Mouse (Mus musculus) 3134 (cell line): Measurements from ENCODE around the gene Spef2.
"Not testable (repeated sequence)": the region's sequence is repeated elsewhere in the genome, so short reads cannot be mapped to it uniquely, and the experiment has no call there.

ENCODE experiments used
- DNase-seq: peaks from one replicate; pipeline ENCODE4 v3.0.0-alpha.2; 2011; ENCODE audit warnings: low spot score; ENCODE audit not compliant: insufficient read length; ENCODE audit errors: extremely low read depth

Gene Spef2

DNA sequence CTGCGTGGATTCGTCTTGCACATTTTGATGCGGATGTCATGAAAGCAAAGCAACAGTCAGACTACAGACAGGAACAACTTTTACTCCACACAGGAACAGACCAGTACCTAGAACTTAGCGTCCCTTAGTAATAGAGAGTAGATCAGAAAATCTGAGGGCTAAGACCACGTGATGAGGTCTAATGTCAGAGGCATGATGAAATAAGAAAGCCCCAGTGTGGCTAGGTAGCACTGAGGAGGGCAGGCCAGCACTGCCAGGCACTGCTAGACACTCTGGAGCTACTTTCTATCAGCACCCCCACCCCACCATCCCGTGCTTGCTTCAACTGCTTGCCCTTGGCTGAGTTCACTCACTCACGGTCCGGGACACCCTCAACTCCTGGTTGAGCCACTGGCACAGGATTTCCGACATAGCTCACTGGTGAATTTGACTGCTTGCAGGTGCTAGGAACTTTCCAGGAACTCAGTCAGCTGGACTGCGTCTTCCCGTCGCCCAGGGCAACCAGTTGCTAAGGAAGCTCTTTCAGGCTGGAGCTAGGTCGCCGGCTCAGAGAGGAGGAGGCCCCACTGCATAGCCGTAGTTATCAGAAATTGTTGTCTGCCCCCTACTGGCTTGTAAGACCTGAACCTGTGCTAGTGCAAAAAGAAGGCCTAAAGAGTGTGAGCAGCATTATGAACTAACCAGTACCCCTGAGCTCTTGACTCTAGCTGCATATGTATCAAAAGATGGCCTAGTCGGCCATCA is at the start of gene Spef2:
TSS of gene Spef2 (minus strand) at position 510 of the 744 bp plus-strand sequence.
- DNase-seq = peak; percentile 21

DNA sequence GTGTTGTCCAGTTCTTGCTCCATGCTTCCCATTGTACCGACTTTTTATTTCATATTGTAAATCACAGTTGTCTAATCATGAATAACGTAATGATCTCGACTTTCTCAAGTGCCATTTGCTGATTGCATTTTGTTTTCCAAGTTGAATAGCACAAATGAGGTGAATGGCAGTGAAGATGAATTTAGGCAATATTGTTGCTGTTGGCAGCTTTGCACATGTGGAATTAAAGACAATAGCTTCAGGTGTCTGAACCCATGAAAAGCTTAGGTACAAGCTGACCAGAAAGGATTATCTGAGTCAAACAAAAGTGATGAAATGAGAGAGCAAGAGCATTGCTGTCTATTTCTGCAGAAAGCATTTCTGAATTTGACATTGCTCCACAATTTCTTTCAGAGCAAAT is 45.5 kb upstream of the Spef2 start:
- no peak for DNase-seq

DNA sequence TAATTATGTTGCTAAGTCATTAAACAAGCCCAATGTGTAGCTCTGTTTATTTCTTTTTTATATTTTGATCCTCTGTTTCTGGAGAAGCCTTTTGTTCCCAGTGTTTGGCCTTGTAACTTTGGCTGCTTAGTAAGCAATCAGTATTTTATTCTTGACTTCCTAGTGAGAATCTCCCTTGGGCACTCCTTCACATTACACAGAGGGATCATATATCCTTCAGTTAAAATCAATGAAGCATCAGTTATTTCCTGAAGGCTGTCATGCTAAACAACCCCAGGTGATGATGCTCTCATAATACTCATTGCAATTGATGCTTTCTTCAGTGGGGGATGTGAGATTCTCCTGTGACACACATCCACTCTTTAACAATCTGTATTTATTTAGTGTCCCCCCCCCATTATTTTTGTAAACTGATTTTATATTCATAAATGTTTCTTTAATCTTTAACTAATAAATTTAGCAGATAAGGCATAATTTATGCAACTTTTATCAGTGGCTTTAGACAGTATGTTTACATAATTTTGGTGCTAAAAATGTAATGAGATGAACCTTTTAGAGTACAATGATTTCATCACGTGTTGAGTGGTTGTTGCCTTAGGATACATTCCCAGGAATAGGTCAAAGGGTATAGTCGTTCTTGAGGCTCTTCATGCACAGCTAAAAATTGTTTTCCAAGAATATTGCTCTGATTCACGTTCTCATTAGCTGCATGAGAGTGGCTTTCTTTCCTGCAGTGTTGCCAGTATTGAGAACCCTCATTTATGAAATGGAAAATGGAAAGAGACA is 39.8 kb upstream of the Spef2 start:
- DNase-seq = no peak

DNA sequence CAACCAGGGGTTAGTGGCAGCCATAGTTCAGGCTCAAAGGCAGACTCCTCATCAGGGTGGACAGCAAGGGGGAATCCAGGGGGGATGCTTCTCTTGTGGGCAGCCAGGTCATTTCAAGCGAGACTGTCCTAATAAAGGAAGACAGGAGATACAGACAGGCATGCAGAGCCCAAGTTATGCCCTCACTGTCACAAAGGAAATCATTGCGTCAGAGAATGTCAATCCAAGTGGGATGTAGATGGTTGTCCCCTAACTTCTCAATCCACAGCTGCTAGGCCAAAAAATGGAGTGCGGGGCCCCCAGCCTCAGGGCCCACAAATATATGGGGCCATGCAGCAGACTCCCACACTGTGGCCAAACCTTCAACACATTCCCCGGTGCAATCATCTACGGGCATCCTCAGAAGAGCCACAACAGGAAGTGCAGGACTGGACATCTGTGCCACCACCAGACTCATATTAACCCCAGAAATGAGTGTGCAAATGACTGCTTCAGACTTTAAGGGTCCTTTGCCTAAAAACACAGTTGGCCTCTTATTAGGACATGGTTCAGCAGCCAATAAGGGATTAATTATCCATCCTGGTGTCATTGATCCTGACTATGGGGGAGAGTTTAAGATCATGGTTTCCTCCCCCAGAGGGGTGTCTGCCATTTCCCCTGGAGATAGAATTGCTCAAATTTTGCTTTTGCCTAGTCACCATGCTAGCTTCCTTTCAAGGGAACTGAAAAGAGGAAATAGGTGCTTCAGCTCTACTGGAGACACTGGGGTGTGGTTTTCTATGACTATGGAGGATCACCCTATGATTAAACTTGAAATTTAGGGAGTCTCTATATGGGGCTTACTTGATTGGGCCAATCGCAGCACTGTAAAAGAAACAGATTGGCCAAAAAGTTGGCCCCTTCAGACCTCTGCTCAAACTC is 25.8 kb upstream of the Spef2 start:
- not testable (repeated sequence) for DNase-seq

DNA sequence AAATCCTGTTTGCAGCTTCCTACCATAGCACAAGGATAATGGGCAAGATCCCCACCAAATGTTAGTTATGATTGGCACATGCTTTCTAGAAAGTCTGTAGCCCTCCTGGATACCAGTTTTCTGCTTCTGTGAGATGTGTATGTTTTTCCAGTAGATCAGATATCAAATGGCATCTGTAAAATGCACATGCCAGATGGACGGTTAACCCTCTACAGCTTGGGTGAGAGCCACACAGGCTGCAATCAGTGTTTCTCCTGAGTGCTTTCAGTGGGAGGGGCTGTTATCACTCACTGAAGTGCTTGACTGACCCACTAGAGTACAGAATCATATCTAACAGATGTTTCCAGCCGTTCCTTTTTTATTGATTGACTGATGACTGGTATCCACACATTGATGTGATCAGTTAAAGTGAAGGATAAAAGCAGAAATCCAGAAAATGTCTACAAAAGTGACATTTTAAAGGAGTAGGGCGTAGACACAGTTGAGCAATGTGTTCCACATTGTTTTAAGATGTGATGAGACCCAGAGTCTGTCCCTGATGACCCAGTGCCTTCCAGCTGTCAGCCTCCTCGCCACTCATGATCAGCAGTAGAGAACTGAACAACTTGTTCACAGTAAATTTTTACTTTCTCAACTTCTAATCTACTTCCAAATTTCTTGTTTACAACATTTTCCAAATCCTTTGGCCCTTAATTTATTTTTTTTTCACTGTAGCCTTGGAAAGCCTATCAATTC is 19.7 kb upstream of the Spef2 start:
- no peak for DNase-seq

DNA sequence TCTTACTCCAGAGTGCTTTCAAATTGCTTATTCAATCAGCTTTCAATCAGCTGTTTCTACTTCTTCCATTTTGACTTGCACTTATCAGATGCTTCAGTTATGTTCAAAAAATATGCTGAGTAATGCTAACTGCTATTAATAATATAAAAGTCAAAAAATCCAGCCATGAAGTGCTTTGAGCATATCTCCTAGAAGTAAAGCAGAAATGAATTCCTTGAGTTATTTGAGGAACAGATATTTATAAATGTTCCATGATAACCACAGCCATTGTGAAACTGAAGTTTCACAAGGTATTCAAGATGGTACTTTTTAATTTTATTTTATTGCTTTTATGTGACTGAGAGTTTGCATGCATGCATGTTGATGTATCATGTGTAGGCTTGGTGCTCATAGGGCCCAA is 18.4 kb upstream of the Spef2 start:
- DNase-seq = no peak

DNA sequence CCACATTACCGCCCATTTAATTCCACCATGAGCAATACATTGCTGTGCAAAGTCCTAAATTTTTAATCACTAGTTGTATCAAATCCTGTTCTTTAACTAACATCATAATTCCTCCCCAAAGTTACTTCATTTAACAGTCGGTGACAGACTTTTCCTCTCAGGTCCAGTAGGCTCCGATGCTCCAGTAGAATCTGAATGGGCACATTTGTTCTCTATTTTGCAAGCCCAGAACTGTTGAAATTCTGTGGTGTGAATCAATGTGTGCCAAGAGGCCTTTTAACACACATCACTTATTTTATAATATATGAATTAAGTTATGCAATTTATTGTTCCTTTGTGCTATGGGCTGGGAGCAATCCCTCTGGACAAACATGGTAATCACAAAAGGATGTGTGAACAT is 2.3 kb upstream of the Spef2 start:
- DNase-seq = no peak

DNA sequence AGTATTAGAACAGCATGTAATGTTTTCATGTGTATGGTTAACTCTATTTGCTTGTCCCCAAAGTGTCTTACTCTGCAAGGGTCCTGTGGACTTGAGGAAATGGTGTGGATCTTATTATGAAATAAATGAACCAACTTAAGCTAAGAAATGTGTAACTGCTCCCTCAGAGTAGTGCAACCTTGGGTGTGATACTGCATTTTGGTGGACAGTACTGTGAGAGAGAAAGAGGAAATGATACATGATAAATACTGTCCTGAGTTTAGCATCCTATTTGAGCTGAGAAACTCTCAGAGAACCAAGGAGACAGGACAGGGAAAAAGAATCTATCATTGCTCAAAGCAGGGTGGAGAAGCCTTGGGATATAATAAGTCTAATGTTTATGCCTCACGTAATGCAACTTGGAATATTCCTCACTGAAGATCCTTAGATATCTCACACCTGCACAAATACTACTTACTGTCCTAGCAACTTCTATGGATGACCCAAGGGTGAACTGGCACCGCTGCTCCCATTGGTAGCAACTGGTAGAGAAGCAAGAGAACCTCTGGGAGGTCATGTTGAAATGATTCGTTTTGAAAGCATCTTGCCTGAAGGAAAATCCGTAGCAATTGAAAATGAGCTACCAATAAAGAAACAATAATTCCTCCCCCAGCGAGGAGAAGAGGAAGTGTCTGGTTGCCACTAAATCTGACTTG is 1.1 kb downstream of the Spef2 start:
- no peak for DNase-seq

DNA sequence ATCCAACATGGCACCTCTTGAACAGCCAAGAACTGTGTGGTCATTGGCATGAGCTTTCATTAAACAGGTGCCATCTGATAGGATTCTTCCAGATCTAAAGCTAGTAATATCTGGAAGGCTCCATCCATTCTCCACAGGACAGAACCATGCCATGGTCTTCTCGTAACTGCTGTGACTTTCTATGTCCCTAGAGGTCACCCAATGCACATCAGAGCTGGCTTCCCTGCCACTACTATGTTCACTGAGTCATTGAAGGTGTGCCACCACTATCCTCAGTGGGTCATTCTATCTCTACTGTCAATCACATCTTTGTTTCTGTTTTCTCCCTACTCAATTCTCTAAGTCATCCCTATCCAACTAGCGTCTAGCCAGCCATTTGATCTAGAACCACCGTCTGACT is 6.5 kb downstream of the Spef2 start:
- DNase-seq = no peak

DNA sequence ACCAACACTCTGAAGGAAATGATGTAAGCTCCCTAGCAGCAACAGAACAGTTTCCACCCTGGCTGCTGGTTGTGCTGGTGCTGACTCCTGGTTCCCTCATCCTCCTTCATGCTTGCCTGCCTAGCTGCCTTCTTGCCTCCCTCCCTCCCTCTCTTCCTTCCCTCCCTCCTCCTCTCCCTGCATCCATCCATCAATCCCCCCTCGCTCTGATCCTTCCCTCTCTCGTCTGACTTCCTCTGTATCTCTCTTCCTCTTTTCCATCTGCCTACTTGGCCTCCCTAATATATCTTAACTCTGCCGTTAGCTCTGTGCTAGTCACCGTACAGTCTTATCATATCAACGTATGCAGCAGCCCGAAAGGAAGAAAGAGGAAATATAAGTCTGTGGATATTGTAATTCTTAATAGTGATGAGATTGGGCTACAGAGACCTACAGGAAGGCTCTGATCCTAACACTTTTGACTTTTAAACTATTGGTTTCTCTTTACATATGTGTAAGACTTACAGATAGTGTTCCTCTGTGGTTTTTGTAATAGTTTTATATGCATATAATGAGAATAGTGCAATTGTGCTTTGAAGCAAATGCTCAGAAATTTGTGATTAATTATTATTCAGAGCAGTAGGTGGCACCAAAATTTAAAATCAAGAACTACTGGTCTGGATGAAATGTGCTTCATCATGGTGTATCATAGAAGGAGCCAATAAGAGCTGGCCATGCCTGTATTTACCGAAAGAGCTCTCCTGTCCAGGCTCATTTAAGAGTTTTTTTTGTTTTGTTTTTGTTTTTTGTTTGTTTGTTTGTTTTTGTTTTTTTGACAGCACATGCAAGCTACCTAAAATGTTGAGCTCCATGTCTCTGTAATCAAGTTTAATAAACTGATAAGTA is 33.9 kb downstream of the Spef2 start:
- DNase-seq = no peak

DNA sequence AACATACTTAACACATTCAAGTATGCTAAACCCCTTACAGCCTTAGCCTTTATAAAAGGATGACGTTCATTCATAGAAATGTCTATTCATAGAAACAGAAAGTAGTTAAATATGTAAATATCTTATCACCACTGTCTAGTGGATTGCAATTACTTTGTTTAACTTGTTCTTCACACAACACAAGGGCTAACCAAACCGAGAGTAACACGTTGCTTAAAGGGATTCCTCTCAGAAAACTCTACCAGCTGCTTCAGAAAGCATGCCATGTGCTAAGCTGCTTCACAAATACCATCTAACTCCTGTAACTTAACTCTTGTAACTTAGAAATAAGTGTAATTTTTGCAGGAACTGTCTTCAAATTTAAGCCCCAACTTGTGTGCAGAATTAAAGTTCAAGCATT is 35.0 kb downstream of the Spef2 start:
- DNase-seq = no peak

DNA sequence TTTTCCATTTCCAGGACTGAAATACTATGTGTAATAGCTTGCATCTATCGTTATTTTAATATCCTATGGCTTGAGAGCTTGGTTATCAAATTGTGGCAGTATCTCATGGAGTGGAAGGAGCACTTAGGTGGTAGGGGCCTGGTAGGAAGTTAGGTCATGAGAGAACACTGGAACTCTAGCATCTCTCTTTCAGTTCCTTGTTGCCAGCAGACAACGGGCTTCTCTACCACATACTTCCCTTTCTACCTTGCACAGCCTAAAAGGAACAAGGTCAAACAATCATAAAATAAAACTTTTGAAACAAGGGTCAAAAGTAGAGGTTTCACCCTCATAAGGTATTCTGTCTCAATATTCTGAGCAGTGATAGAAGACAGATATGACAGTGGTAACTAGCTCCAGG is 38.3 kb downstream of the Spef2 start:
- no peak for DNase-seq

DNA sequence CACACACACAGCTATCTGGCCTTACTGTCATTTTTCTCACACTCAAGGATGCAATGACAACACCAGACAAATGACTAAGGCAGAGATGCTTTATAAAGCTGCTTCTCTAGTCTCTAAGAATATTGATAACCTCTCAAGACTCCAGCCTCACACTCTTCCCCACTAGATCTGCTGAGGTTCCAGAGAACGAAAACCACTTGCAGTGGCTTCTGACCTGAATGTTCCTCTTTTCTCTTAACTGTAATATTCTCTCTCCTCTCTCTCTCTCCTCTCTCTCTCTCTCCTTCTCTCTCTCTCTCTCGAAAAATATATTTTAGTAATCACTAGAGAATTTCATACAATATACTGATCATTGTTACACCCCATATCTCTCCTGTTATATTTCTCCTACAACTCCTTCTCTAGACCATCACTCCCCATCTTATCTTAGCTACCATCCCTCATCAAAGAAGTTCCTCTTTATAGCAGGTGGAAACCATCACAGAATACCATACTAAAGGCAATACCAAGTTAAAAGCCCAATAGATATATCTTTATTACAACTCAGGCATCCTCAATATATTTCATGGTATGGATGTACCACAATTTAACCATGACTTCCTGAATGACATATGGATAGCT is 42.7 kb downstream of the Spef2 start:
- no peak for DNase-seq

DNA sequence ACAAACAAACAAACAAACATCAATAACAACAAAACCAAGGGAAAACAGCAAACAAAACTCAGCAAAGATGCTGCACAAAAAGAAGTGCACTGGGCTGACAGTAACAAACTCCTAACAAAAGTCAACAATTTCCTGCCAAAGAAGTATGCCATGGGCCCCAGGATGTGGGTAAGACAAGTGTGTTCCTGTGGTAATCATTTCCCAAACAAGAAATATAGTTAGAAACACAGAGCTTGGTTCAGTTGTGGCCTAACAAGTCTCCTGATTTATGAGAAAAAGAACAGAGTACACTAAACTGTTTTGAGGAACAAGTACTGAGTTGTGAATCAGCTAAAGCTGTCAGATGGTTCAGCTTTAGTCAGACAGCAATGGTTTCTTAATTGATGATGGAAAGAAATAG is 46.8 kb downstream of the Spef2 start:
- no peak for DNase-seq

DNA sequence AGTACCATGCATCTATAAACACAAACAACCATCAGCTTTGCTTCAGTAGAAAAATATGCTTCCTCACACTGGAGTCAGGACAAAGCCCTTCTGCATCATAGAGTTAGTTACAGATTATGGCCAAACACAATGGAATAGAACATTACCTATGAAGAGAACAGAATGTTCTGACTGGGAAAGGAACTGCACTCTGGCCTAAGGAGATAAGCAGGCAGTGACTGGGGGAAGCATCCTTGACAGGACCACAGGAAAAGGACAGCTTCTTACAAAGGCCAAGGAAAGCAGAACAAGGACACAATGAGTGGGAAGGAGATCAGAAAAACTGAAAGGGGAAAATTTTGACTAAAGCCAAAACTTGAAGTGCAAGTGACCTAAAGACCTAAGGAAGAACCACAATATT is 56.9 kb downstream of the Spef2 start:
- no peak for DNase-seq

DNA sequence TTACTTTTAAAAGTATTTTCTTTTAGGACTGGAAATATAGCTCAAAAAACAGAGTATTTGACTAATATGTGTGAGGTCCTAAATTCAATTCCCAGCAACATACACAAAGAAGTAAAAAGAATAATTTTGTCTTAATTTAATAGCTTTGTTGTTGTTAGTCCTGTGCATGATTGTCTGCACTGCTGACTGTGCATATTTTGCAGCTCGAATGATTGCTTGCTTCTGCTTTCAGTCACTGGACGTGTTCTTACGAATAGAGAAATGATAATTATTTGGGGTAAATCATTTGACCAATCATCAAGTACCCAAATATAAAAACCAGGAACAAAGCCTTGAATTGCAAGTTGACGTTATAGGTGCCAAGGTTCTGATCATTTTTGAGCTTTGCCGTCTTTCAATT is 57.8 kb downstream of the Spef2 start:
- DNase-seq = no peak

DNA sequence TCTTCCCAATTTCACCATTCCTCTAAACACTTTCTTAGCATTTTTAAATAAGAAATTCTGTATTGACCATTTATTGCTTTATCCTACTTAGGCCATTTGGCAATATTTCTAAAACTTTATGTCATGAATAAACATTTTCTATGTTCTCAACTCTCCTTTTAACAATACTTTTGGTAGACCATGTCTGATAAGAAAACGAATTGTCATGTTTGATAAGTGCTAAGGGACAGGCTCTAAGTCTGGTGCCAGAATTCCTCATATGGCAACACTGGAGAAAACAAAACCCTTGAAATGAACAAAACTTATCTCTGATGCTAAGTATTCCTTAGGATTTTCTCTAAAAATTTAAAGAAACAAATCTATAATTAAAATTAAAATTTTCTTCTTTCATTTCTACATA is 58.2 kb downstream of the Spef2 start:
- no peak for DNase-seq

DNA sequence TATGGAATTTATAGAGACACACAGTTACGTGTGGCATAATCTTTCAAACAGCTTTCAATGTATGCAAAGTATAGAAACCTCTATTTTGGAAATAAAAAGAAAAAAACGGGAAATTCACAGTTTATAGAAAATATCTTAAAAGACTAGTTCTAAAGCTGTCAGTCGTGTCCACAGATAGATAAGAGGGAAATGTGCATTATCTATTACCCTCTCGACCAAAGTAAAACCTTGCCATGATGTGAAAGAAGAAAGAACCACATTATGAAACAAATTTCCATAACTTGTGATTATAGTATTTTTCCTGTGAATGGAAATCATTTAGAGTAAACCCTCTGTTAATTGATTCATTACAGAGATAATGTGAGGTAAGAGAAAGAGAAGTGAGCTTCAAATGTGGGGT is 65.2 kb downstream of the Spef2 start:
- DNase-seq = no peak
